Mouse (Mus musculus) frontal cortex, postnatal 36 days (tissue): ENCODE measurements at regions not wholly inside any gene's neighbourhood (a gene's known extent, or its start where the extent isn't known, plus 50 kb on each side); places are given as distances from the start of the nearest gene placed in this dataset.
A peak's percentile ranks its signal among the peaks of the same experiment; 100 is the strongest.

Source experiments
- DNase-seq, 2 experiments: peaks; one replicate each; pipeline ENCODE4 v3.0.0; 2022; ENCODE audit warnings: low spot score in 2 of 2

- DNase-seq: no peak
These were observed 62.5 kb downstream of the Rad51ap2 start for GRCm38 (mm10) chr12:11518379-11518778.

- DNase-seq: no peak
These were observed 107.0 kb downstream of the Rad51ap2 start for GRCm38 (mm10) chr12:11562891-11563290.

- DNase-seq: no peak
These were observed 114.3 kb downstream of the Rad51ap2 start for GRCm38 (mm10) chr12:11570160-11570559.

GRCm38 (mm10) chr12:11603946-11604345, 148.1 kb downstream of the Rad51ap2 start:
- peak in 1 of 2 experiments; percentile 27 for DNase-seq

- no peak for DNase-seq
These were observed 152.9 kb downstream of the Rad51ap2 start for GRCm38 (mm10) chr12:11608733-11609132.

- DNase-seq: peak in 1 of 2 experiments; percentile 45
These were observed 155.8 kb downstream of the Rad51ap2 start for GRCm38 (mm10) chr12:11611656-11612055.

- DNase-seq: no peak
These were observed 159.4 kb downstream of the Rad51ap2 start for GRCm38 (mm10) chr12:11615237-11615636.

GRCm38 (mm10) chr12:11623561-11623960, 167.7 kb downstream of the Rad51ap2 start:
- DNase-seq: no peak

GRCm38 (mm10) chr12:11630178-11630577, 174.3 kb downstream of the Rad51ap2 start:
- DNase-seq: no peak

GRCm38 (mm10) chr12:11631790-11632189, 175.9 kb downstream of the Rad51ap2 start:
- no peak for DNase-seq

- DNase-seq: peak; percentile 34 to 39
These were observed 217.4 kb downstream of the Rad51ap2 start for GRCm38 (mm10) chr12:11673281-11673680.

GRCm38 (mm10) chr12:11694797-11695196, 238.9 kb downstream of the Rad51ap2 start:
- DNase-seq: no peak

- no peak for DNase-seq
These were observed 253.2 kb downstream of the Rad51ap2 start for GRCm38 (mm10) chr12:11708879-11709602.

GRCm38 (mm10) chr12:11717633-11718032, 261.8 kb downstream of the Rad51ap2 start:
- DNase-seq: no peak

- peak in 1 of 2 experiments; percentile 26 for DNase-seq
These were observed 295.6 kb downstream of the Rad51ap2 start for GRCm38 (mm10) chr12:11751471-11751870.

- DNase-seq: no peak
These were observed 298.5 kb downstream of the Rad51ap2 start for GRCm38 (mm10) chr12:11754184-11754907.

- DNase-seq: no peak
These were observed 346.4 kb downstream of the Rad51ap2 start for GRCm38 (mm10) chr12:11802326-11802725.

GRCm38 (mm10) chr12:11803162-11803561, 347.3 kb downstream of the Rad51ap2 start:
- DNase-seq: peak in 1 of 2 experiments; percentile 19

- no peak for DNase-seq
These were observed 373.8 kb downstream of the Rad51ap2 start for GRCm38 (mm10) chr12:11829701-11830100.

GRCm38 (mm10) chr12:11831292-11831691, 375.4 kb downstream of the Rad51ap2 start:
- DNase-seq: no peak

GRCm38 (mm10) chr12:11837819-11838472, 382.1 kb downstream of the Rad51ap2 start:
- DNase-seq: peak; percentile 49 to 60

- no peak for DNase-seq
These were observed 395.2 kb downstream of the Rad51ap2 start for GRCm38 (mm10) chr12:11851034-11851433.
